Mouse (Mus musculus) layer of hippocampus, adult 18-20 months (tissue): ENCODE measurements around the gene Hnrnpr. TPM values are rescaled to one million over a fixed set of nuclear protein-coding genes. Genes with fewer than 3 reads are reported as not detected.
A peak's percentile ranks its signal among the peaks of the same experiment; 100 is the strongest.

Source experiments
- DNase-seq, 2 experiments: peaks; one replicate each; pipeline ENCODE4 v3.0.0; 2022; ENCODE audit warnings: low spot score in 2 of 2
- total RNA-seq, 2 experiments: library from RNA; stranded (reverse); gene quantifications; 2 replicates each; pipeline ENCODE4 v1.2.3; 2021

Gene Hnrnpr
- total RNA-seq, 2 experiments from 2014 or later, result 82.8 to 88.6 TPM

DNA sequence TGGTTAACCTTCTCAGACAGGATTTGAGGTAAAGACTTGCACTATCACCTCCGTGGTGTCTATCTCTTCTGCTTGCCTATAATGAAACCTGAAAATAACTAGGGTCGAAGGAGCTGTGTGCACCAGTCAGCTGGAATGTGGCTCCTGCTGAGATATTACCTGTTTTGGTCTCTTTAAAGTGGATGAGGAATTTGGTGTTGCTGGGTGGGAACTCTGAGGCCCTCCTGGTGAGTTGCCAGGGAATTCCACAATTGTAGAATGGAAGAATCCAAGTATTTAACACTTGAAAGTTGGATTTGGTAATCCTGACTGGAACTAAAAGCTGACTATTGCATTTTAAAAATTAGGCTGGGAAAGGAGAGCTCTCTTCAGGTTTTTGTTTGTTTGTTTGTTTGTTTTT is 6.6 kb upstream of the Hnrnpr start:
- no peak for DNase-seq

GRCm38 (mm10) chr4:136308355-136308754 is 2.4 kb upstream of the Hnrnpr start:
- DNase-seq, result no peak

- DNase-seq, result no peak
Observed at GRCm38 (mm10) chr4:136309780-136310179, 962 bp upstream of the Hnrnpr start.

- peak in 1 of 2 experiments; percentile 10 for DNase-seq
Observed at GRCm38 (mm10) chr4:136311042-136311999, 579 bp downstream of the Hnrnpr start.

GRCm38 (mm10) chr4:136312616-136313015 is 1.9 kb downstream of the Hnrnpr start:
- no peak for DNase-seq

DNA sequence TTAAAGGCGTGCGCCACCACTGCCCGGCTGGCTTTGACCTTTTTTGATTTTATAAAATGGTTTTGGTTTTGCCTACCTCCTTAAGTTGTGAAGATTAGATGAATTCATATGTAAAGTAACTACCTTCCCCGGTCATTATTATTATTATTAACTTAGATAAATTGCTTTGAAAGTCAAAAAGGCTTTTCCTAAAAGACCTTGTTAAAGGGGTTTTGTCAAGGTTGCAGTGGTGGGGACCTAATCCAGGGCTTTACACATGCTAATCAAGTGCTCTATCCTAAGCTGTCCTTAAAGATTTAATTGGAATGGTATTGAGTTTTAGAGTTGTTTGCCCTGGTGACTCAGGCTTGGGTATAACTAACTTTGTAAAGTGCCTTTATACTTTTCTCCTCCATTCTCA is 6.9 kb downstream of the Hnrnpr start:
- no peak for DNase-seq

DNA sequence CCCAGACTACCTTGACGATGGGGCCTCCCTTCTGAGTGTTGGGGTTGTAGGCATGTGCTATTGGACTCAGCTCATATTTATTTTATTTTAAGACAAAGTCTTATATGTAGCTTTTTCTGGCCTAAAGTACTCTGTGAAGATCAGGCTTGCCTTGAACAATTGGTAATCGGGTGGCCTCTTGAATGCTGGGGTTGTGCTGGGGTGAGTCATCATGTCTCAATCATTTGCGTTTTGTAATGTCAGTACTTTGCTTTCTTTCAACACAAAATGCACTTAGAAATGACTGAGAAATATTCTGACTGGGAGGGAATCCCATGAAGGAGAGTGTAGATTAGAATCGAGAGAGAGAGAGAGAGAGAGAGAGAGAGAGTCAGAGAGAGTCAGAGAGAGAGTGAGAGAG is 9.3 kb downstream of the Hnrnpr start:
- no peak for DNase-seq

DNA sequence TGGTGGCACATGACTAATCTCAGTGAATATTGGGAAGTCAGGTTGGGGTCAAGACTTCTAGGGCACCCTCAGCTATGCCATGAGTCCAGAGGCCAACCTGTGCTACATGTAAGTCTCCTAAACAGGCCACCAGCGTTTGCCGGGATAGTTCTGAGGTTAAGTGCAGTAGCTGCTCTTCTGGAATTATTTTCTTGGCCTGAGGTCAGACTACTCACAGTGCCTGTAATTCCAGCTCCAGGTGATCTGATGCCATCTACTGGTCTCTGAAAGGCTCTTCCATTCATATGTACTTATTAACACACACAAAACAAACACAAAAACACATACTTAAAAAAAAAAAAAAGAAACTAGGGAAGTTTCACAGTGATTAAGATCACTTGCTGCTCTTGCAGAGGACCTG is 13.5 kb downstream of the Hnrnpr start:
- no peak for DNase-seq

GRCm38 (mm10) chr4:136327238-136327637 is 16.5 kb downstream of the Hnrnpr start:
- DNase-seq, result no peak

GRCm38 (mm10) chr4:136328115-136328514 is 17.4 kb downstream of the Hnrnpr start:
- DNase-seq, result no peak

- no peak for DNase-seq
Observed at GRCm38 (mm10) chr4:136331709-136332108, 21.0 kb downstream of the Hnrnpr start.

DNA sequence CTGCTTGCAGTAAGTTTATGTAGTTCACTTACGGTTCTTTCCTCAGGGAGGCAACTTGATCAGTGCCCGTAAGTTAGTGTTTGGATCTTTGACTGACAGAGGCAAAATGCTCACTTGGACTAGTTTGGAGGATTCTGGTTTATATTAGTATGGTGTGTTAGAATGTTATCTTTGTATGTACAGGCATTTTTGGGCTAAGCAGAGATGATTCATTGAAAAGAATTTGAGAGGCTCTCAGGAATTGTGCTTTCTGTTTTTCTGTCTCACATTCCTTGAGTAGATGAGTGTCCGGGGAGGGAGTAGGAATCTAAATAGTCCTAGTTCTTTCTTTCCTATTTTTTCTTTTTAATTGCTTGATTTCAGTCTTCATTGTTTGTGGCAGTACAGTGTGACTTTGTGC is 22.4 kb downstream of the Hnrnpr start:
- no peak for DNase-seq

GRCm38 (mm10) chr4:136335065-136335464 is 24.3 kb downstream of the Hnrnpr start:
- no peak for DNase-seq

- DNase-seq, result no peak
Observed at GRCm38 (mm10) chr4:136337129-136337528, 26.4 kb downstream of the Hnrnpr start.

DNA sequence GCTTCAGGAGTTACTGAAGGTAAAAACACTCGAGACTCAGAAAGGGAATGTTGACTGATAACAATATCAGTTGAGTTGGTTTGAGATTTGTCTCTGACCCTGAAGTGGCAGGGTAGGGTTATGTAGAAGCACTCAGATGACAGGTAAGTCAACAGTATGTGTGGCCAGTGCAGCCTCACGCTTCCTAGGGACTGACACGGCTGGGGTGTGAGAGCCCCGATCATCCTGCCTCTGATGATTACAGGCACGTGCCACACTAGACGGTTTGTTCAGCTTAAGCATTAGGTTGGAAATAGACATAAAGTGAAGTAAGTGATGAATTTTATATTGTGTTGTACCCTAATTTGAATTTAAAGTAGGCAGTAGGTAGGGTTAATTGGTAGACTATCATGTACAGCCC is 38.9 kb downstream of the Hnrnpr start:
- DNase-seq, result no peak

DNA sequence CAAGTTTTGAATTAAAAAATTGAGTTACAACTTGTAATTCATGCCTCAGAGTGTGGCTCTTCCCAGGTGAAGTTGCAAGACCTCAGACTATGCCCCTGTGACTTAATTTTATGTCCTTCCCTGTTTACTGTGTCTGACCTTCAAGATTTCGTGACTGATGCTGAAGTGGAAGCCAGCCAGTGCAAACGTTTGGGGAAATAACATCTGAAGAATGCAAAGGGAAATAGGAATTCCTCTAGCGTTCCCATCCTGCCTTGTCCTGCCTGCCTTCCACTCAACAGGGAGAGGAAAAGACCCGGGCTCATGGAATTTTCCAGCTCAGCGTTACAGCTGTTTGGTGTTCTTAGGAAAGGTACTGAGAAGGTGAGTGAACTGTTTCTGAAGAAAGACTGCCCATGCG is 46.3 kb downstream of the Hnrnpr start:
- no peak for DNase-seq

- DNase-seq, result no peak
Observed at GRCm38 (mm10) chr4:136357429-136357828, 46.7 kb downstream of the Hnrnpr start.

- DNase-seq, result peak in 1 of 2 experiments; percentile 55
Observed at GRCm38 (mm10) chr4:136367856-136368255, 57.1 kb downstream of the Hnrnpr start.

- peak; percentile 28 to 82 for DNase-seq
Observed at GRCm38 (mm10) chr4:136369727-136370126, 59.0 kb downstream of the Hnrnpr start.

GRCm38 (mm10) chr4:136373494-136374181 is 62.9 kb downstream of the Hnrnpr start:
- DNase-seq, result peak in 1 of 2 experiments; percentile 17

GRCm38 (mm10) chr4:136377001-136377400 is 66.3 kb downstream of the Hnrnpr start:
- DNase-seq, result no peak

DNA sequence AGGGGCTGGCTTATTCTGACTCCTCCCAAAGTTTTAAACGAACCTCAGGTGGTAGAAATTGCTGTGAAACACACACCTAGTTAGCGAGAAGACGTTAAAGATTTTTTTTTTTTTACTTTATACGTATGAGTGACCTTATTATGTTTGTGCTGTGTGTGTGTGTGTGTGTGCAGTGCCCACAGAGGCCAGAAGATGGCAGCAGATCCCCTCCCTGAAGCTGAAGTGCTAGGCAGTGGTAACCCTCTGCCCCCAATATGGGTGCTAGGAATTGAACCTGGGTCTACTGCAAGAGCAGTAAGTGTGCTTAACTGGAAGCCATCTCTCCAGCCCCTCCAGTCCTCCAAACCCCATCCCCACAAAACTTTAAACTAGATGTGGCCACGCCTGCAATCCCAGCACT is 72.3 kb downstream of the Hnrnpr start:
- no peak for DNase-seq
